Mouse (Mus musculus) embryonic fibroblast, embryonic 13.5 days (primary cell): ENCODE results near the gene Arid3a.

Source experiments
- CTCF ChIP-seq: IDR thresholded peaks from 2 replicates; pipeline ENCODE4 v1.5.1; 2011; ENCODE audit warnings: mild to moderate bottlenecking, control low read depth, low read length, moderate library complexity, borderline replicate concordance; ENCODE audit not compliant: insufficient read depth
- POLR2A ChIP-seq: IDR thresholded peaks from 2 replicates; pipeline ENCODE4 v1.6.1; 2011; ENCODE audit warnings: low read depth, mild to moderate bottlenecking, control low read depth, low read length, moderate library complexity

GRCm38 (mm10) chr10:79971183-79971497 lies 44.3 kb downstream of the Arid3a start:
- TF ChIP-seq CTCF (no peak), POLR2A (no peak)
